Mouse (Mus musculus): ENCODE measurements around the gene Ccpg1. TPM values are rescaled to one million over a fixed set of nuclear protein-coding genes. Genes with fewer than 3 reads are reported as not detected.

The Ccpg1 gene
- polyA plus RNA-seq, 1 experiment: 0.47 TPM

- no peaks in the 10 kb centered on the region for H3K27me3 ChIP-seq (ENCODE audit: control insufficient read depth)
- no peaks in the 10 kb centered on the region for H3K9me3 ChIP-seq (ENCODE audit: control insufficient read depth, low read length)
- no peak overlapping the region for H3K4me3 ChIP-seq (replicated peaks)
- H3K4me1 ChIP-seq (ENCODE audit: control insufficient read depth): peaks cover 23% of the 10 kb centered on the region
- H3K36me3 ChIP-seq (ENCODE audit: control insufficient read depth): no peaks in the 10 kb centered on the region
- no peak for TF ChIP-seq GATA1 (IDR thresholded peaks at IDR 0.05; ENCODE audit: low read length)
- no peak for TF ChIP-seq TAL1 (IDR thresholded peaks at IDR 0.05; ENCODE audit: low read length)
These were observed 3.5 kb downstream of the Ccpg1 start for GRCm38 (mm10) chr9:72988706-72989105.

- peaks cover 4% of the 10 kb centered on the region for H3K4me1 ChIP-seq (ENCODE audit: control insufficient read depth)
- H3K27me3 ChIP-seq (ENCODE audit: control insufficient read depth): no peaks in the 10 kb centered on the region
- H3K36me3 ChIP-seq (ENCODE audit: control insufficient read depth): no peaks in the 10 kb centered on the region
- no peak overlapping the region for H3K4me3 ChIP-seq (replicated peaks)
- no peak for TF ChIP-seq TAL1 (IDR thresholded peaks at IDR 0.05; ENCODE audit: low read length)
- H3K9me3 ChIP-seq (ENCODE audit: control insufficient read depth, low read length): no peaks in the 10 kb centered on the region
These were observed 6.2 kb downstream of the Ccpg1 start for GRCm38 (mm10) chr9:72991420-72991819.

DNA sequence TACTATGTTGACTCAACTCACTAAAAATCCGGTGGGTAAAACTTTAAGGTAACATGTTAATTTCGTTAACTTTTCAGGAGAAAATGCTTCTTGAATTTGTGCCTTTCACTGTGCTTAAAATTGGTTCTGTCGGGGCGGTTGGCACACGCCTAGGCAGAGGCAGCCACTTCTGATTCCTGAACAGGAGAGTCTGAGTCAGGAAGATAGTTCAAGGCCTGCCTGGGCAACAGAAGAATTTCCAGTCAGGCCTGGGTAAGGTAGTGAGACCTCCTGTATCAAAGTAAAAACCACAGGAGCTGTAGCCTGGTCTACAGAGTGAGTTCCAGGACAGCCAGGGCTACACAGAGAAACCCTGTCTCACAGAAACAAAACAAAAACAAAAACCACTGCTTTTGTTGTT, 7.3 kb downstream of the Ccpg1 start:
- Histone ChIP-seq H3K9me3 (ENCODE audit: control insufficient read depth, low read length) (no peaks in the 10 kb centered on the region), H3K27me3 (ENCODE audit: control insufficient read depth) (no peaks in the 10 kb centered on the region), H3K4me3 (replicated peaks) (no peak overlapping the region), H3K36me3 (ENCODE audit: control insufficient read depth) (no peaks in the 10 kb centered on the region), H3K4me1 (ENCODE audit: control insufficient read depth) (no peaks in the 10 kb centered on the region)
- no peak for TF ChIP-seq GATA1 (IDR thresholded peaks at IDR 0.05; ENCODE audit: low read length)
- no peak for TF ChIP-seq TAL1 (IDR thresholded peaks at IDR 0.05; ENCODE audit: low read length)

DNA sequence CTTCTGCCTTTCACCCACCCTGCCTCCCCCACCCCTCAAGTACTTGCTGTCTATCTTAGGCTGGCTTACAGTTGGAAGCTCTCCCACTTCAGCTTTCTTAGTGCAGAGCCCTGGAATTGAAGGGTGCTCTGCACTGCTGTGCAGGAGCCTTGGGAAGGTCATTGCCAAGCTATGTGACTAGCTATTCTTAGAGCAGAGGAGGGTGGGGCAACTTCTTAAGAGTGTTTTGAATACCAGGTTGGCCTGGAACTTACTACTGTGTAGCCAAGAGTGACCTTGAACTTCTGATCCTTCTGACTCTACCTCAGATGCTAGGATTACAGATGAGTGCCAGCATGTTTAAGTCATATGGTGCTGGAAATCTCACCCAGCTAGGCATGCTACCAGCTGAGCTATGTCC, 10.9 kb downstream of the Ccpg1 start:
- no peaks in the 10 kb centered on the region for H3K36me3 ChIP-seq (ENCODE audit: control insufficient read depth)
- no peak overlapping the region for H3K4me3 ChIP-seq (replicated peaks)
- no peaks in the 10 kb centered on the region for H3K9me3 ChIP-seq (ENCODE audit: control insufficient read depth, low read length)
- no peaks in the 10 kb centered on the region for H3K27me3 ChIP-seq (ENCODE audit: control insufficient read depth)
- no peaks in the 10 kb centered on the region for H3K4me1 ChIP-seq (ENCODE audit: control insufficient read depth)
- TF ChIP-seq TAL1 (IDR thresholded peaks at IDR 0.05; ENCODE audit: low read length) (no peak), GATA1 (IDR thresholded peaks at IDR 0.05; ENCODE audit: low read length) (no peak)

- no peak for TF ChIP-seq GATA1 (IDR thresholded peaks at IDR 0.05; ENCODE audit: low read length)
- no peak for TF ChIP-seq TAL1 (IDR thresholded peaks at IDR 0.05; ENCODE audit: low read length)
- H3K4me1 ChIP-seq (ENCODE audit: control insufficient read depth): no peaks in the 10 kb centered on the region
- no peaks in the 10 kb centered on the region for H3K36me3 ChIP-seq (ENCODE audit: control insufficient read depth)
- no peaks in the 10 kb centered on the region for H3K27me3 ChIP-seq (ENCODE audit: control insufficient read depth)
- H3K4me3 ChIP-seq (replicated peaks): no peak overlapping the region
- H3K9me3 ChIP-seq (ENCODE audit: control insufficient read depth, low read length): no peaks in the 10 kb centered on the region
These were observed 11.6 kb downstream of the Ccpg1 start for GRCm38 (mm10) chr9:72996806-72997205.

GRCm38 (mm10) chr9:73000487-73000886, 15.3 kb downstream of the Ccpg1 start:
- Histone ChIP-seq H3K4me1 (ENCODE audit: control insufficient read depth) (no peaks in the 10 kb centered on the region), H3K36me3 (ENCODE audit: control insufficient read depth) (peaks cover 2% of the 10 kb centered on the region), H3K9me3 (ENCODE audit: control insufficient read depth, low read length) (no peaks in the 10 kb centered on the region), H3K27me3 (ENCODE audit: control insufficient read depth) (no peaks in the 10 kb centered on the region), H3K4me3 (replicated peaks) (no peak overlapping the region)
- TF ChIP-seq GATA1 (IDR thresholded peaks at IDR 0.05; ENCODE audit: low read length) (no peak), TAL1 (IDR thresholded peaks at IDR 0.05; ENCODE audit: low read length) (no peak)

DNA sequence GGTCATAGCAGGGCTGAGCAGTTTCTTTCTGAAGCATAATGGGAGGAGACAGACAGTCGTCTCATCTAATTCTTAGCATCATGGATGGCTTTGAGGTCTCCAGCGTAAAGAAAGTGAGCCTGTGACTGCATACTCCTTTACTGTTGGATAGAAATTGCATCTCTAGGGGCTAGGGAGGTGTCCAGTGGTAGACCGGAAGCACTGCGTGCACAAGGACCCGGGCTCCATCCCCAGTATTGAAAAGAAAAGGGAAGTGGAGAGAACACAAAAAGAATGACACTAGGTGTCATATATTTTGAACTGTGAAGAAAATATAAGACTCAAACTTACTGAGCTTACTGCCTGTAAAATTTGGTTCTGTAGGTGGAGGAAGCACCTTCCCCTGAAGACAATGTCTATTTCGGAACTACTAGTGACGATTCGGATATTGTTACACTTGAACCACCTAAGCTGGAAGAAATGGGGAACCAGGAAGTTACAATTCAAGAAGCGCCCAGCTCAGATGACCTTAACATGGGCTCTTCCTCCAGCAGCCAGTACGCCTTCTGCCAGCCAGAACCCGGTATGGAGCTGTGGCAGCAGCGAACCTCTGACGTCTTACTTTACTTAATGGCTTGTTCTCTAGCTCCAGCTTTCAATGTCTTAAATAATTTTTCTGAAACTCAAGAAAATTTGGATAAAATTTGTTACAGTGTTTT, 16.2 kb downstream of the Ccpg1 start:
- no peak overlapping the region for H3K4me3 ChIP-seq (replicated peaks)
- TF ChIP-seq GATA1 (IDR thresholded peaks at IDR 0.05; ENCODE audit: low read length) (no peak), TAL1 (IDR thresholded peaks at IDR 0.05; ENCODE audit: low read length) (no peak)
- H3K9me3 ChIP-seq (ENCODE audit: control insufficient read depth, low read length): no peaks in the 10 kb centered on the region
- peaks cover 7% of the 10 kb centered on the region for H3K36me3 ChIP-seq (ENCODE audit: control insufficient read depth)
- no peaks in the 10 kb centered on the region for H3K27me3 ChIP-seq (ENCODE audit: control insufficient read depth)
- no peaks in the 10 kb centered on the region for H3K4me1 ChIP-seq (ENCODE audit: control insufficient read depth)

DNA sequence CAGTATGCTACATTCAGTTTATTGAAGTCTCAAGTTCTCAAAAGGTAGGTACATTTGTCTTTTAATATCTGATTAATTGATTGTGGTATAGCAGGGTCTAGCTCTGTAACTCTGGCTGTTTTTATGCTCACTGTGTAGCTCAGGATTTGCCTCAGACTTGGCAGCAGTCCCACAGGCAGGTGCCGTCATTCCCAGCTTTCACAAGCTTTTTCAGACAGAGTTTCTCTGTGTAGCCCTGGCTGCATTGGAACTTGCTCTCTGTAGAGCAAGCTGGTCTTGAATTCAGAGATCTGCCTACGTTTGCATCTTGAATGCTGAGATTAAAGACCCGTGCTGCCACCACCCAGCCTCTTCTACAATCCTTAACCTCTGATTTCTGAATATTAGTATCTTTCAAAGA, 16.9 kb downstream of the Ccpg1 start:
- Histone ChIP-seq H3K4me3 (replicated peaks) (no peak overlapping the region), H3K36me3 (ENCODE audit: control insufficient read depth) (peaks cover 7% of the 10 kb centered on the region), H3K4me1 (ENCODE audit: control insufficient read depth) (no peaks in the 10 kb centered on the region), H3K27me3 (ENCODE audit: control insufficient read depth) (no peaks in the 10 kb centered on the region), H3K9me3 (ENCODE audit: control insufficient read depth, low read length) (no peaks in the 10 kb centered on the region)
- TF ChIP-seq TAL1 (IDR thresholded peaks at IDR 0.05; ENCODE audit: low read length): no peak
- TF ChIP-seq GATA1 (IDR thresholded peaks at IDR 0.05; ENCODE audit: low read length): no peak

- Histone ChIP-seq H3K4me3 (replicated peaks) (no peak overlapping the region), H3K9me3 (ENCODE audit: control insufficient read depth, low read length) (no peaks in the 10 kb centered on the region), H3K4me1 (ENCODE audit: control insufficient read depth) (no peaks in the 10 kb centered on the region), H3K36me3 (ENCODE audit: control insufficient read depth) (peaks cover 7% of the 10 kb centered on the region), H3K27me3 (ENCODE audit: control insufficient read depth) (no peaks in the 10 kb centered on the region)
- TF ChIP-seq GATA1 (IDR thresholded peaks at IDR 0.05; ENCODE audit: low read length) (no peak), TAL1 (IDR thresholded peaks at IDR 0.05; ENCODE audit: low read length) (no peak)
These were observed 18.8 kb downstream of the Ccpg1 start for GRCm38 (mm10) chr9:73004076-73004475.

DNA sequence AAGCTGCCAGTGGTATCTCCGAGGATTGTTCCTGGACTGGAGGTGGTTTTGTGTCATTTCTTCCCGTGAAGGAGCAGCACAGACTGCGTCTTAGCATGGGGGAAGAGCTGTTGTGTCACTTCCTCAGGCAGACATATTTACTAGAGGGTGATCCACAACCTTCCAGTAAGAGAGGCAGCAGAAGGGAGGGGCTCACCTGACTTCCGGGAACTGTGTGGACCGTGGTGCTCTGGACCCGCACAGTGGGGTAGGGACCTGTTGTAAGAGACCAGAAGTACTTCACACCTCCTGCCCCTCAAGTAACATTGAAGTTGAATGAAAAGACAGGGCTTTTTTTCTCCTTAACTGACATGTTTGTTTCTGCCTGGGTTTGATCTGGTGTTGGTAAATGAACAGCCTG, 19.9 kb downstream of the Ccpg1 start:
- Histone ChIP-seq H3K36me3 (ENCODE audit: control insufficient read depth) (peaks cover 9% of the 10 kb centered on the region), H3K4me3 (replicated peaks) (no peak overlapping the region)

More for the DNA sequence above, 19.9 kb downstream of the Ccpg1 start:
- TF ChIP-seq TAL1 (IDR thresholded peaks at IDR 0.05; ENCODE audit: low read length) (no peak), GATA1 (IDR thresholded peaks at IDR 0.05; ENCODE audit: low read length) (no peak)
- Histone ChIP-seq H3K27me3 (ENCODE audit: control insufficient read depth) (no peaks in the 10 kb centered on the region), H3K9me3 (ENCODE audit: control insufficient read depth, low read length) (no peaks in the 10 kb centered on the region), H3K4me1 (ENCODE audit: control insufficient read depth) (no peaks in the 10 kb centered on the region)
